Mouse (Mus musculus): ENCODE data around the gene Ivns1abp.
"Not testable (repeated sequence)": the region's sequence is repeated elsewhere in the genome, so short reads cannot be mapped to it uniquely, and the experiment has no call there.

The Ivns1abp gene

DNA sequence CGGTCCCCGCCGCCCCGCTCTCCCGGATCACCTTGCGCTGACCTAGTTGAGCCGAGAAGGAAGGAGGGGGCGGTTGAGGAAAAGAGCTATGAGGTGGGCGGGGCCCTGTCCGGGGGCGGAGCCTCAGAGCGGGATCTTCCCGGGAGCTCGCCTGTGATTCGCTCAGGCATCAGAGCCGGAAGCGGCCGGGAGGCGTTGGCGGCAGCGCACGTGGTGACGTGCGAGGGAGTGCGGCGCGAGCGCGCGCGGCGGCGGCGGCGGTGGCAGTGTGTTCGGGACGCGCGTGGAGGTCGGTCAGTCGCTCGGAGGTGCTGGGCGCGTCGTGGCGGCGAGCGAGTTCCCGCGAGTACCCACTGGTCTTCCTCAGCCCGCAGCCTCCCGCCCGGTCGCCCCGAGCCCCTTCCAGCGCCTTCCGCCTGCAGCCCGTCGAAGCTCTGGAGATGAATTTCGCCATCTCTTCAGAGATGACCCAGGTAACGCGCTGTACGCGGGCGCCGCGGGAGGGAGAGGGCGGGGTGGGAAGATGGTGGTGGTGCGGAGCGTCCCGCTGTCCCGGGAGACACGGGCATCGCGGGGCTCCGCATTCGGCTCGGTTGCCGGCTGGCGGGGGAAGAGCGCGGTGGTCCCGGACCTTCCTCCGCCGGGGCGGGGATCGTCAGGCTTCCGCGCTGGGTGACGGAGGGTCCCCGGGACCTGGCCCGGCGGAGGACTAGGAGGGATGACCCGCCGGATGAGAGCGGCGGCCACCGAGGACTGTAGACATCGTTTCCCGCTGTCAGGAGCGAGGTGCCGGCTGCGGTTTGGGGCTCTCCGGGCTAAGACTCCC, at the start of gene Ivns1abp:
Gene Ivns1abp, plus strand, starts transcription at position 195 of the 826 bp plus-strand sequence.
- peak; percentile 91 for ATAC-seq (ENCODE audit: insufficient number of reproducible peaks, low FRiP score, low TSS enrichment)

GRCm38 (mm10) chr1:151295486-151295885, 48.8 kb upstream of the Ivns1abp start:
- no peak for ATAC-seq (ENCODE audit: insufficient number of reproducible peaks, low FRiP score, low TSS enrichment)

DNA sequence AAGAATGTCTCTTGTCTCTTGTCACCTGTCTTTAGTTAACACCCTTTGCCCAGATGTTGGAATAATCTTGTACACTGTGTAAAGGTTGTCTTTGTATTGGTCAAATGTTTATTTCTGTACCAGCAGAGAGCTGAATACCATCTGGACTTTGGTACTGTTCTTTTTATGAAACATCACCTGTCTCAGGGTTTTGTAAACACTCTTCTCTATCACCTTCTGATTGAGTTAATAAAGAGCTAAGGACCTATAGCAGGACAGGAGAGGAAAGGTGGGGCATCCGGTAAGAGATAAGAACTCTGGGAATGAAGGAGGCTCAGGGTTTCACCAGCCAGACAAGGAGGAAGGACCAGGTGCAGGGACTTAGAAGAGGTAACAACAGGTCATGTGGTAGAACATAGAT, 47.7 kb upstream of the Ivns1abp start:
- ATAC-seq (ENCODE audit: insufficient number of reproducible peaks, low FRiP score, low TSS enrichment): no peak

DNA sequence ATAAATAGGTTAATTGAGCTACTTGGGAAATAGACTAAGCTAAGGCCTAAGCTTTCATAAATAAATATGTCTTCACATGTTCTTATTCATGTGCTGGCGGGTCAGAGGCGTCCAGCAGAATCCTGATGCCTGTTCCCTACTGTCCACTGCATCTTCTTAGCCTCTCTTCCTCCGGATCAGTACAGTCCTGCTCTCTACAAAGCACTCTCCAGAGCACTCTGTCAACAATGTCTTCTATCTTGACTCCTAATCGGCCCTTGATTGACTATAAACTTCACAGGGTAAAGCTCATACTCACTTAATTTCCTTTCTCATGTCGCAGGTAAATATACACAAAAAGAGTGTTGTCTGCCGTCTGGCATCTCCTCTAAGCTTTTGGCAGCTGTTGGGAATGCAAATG, 47.3 kb upstream of the Ivns1abp start:
- no peak for ATAC-seq (ENCODE audit: insufficient number of reproducible peaks, low FRiP score, low TSS enrichment)

DNA sequence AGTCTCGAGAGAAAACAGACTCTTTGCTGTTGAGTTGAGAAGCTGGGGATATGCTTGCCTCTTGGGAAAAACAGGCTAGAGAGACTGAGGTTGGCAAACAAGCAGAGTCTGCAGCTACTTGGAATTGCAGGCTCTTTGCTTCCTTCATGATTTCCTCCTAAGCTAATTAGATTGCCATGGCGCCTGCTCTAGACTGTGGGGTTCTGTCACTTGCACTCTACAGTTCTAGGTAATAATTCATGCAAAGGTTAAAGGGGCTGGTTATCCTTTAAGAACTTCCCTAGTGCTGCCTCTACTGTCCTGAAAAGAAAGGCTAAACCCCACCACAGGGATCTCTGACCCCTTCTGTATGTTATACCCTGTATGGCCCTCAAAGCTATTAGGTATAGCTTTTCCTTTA, 46.7 kb upstream of the Ivns1abp start:
- no peak for ATAC-seq (ENCODE audit: insufficient number of reproducible peaks, low FRiP score, low TSS enrichment)

- no peak for ATAC-seq (ENCODE audit: insufficient number of reproducible peaks, low FRiP score, low TSS enrichment)
Observed at GRCm38 (mm10) chr1:151301456-151301855, 42.8 kb upstream of the Ivns1abp start.

GRCm38 (mm10) chr1:151301904-151302303, 42.4 kb upstream of the Ivns1abp start:
- ATAC-seq (ENCODE audit: insufficient number of reproducible peaks, low FRiP score, low TSS enrichment): no peak

- no peak for ATAC-seq (ENCODE audit: insufficient number of reproducible peaks, low FRiP score, low TSS enrichment)
Observed at GRCm38 (mm10) chr1:151303265-151303664, 41.0 kb upstream of the Ivns1abp start.

DNA sequence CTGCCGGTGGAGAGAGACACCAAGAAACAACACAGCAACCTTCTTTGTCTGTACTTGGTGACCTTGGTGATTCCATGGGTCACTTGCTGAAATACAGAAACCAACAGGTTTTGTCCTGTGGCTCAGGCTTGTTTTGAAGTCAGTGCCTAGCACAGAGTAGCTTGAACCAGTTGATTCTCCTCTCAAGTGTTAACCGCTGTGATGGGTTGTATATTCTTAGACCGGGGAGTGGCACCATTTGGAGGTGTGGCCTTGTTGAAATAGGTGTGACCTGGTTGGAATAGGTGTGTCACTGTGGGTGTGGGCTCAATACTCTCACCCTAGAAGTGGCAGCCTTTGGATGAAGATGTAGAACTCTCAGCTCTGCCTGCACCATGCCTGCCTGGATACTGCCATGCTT, 39.3 kb upstream of the Ivns1abp start:
- not testable (repeated sequence) for ATAC-seq (ENCODE audit: insufficient number of reproducible peaks, low FRiP score, low TSS enrichment)

GRCm38 (mm10) chr1:151307059-151307458, 37.2 kb upstream of the Ivns1abp start:
- no peak for ATAC-seq (ENCODE audit: insufficient number of reproducible peaks, low FRiP score, low TSS enrichment)

- no peak for ATAC-seq (ENCODE audit: insufficient number of reproducible peaks, low FRiP score, low TSS enrichment)
Observed at GRCm38 (mm10) chr1:151307821-151308220, 36.5 kb upstream of the Ivns1abp start.

- ATAC-seq (ENCODE audit: insufficient number of reproducible peaks, low FRiP score, low TSS enrichment): no peak
Observed at GRCm38 (mm10) chr1:151308508-151308907, 35.8 kb upstream of the Ivns1abp start.

DNA sequence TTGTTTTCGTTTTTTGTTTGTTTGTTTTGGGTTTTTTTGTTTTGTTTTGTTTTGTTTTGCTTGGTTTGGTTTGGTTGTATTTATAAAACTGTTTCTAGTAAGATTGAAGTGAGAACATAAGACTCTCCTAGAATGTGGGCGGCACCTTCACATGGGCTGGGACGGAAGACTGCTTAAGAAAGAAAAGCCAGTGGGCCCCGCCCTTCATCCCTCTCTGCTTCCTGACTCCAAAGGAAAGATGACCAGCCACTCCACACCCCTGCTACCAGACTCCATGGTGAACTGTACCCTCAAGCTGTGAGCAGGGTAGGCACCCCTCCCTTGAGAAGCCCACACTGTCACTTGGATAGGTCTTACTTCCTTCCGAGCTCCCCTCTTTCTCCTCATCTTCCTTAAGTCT, 33.8 kb upstream of the Ivns1abp start:
- ATAC-seq (ENCODE audit: insufficient number of reproducible peaks, low FRiP score, low TSS enrichment): no peak

DNA sequence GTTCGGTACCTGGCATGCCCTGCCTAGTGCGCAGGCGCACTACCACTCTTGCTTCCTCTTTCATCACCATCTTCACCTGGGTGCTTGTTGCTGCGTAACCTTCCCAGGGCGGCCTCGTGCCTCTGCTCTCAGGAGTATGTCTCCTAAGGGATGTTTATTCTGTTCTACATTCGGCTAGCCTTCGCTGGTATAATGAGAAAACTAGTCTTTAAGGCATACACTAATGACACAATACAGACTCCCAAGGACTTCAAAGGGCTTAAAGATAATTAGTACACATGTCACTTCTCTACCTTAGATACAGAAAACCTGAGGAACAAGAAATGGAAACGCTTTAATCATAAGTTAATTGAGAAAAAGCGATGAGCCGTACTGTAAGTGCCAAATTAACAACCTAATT, 32.9 kb upstream of the Ivns1abp start:
- ATAC-seq (ENCODE audit: insufficient number of reproducible peaks, low FRiP score, low TSS enrichment): no peak

DNA sequence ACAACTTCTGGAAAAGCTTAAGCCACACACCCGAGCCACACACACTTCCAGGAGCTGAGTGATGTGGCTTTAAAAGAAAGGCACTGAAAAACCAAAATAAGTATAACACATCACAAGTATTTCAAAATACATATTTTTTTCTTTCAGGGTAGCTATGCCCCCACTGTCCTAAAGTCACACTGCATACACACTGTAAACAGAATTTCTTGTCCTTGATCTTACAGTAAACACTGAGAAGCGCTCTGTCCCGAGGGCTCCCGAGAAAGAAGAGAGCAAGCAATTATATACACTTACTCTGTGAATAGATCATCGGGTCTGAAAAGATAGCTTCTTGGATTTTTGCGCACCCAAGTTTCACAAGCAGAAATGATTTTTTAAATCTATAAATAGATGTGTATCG, 25.0 kb upstream of the Ivns1abp start:
- no peak for ATAC-seq (ENCODE audit: insufficient number of reproducible peaks, low FRiP score, low TSS enrichment)

GRCm38 (mm10) chr1:151320408-151320807, 23.9 kb upstream of the Ivns1abp start:
- ATAC-seq (ENCODE audit: insufficient number of reproducible peaks, low FRiP score, low TSS enrichment): no peak

DNA sequence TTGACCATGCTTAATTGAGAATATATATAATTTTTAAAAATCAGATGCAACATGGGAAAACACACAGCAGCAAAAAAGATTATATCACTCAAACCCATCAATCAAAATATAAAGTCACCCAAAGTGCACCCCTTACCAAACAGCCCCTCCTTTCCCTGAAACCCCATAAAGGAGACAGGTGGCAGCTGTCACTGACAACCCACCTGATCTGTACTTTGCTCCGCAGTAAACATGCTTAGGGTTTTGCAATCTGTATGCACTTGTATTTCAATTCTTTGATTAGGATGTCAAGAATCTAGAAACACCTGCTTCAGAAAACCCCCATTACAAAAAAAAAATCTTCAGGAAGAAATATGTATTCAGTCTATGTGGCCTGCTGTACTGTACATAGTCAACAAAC, 18.9 kb upstream of the Ivns1abp start:
- ATAC-seq (ENCODE audit: insufficient number of reproducible peaks, low FRiP score, low TSS enrichment): no peak

DNA sequence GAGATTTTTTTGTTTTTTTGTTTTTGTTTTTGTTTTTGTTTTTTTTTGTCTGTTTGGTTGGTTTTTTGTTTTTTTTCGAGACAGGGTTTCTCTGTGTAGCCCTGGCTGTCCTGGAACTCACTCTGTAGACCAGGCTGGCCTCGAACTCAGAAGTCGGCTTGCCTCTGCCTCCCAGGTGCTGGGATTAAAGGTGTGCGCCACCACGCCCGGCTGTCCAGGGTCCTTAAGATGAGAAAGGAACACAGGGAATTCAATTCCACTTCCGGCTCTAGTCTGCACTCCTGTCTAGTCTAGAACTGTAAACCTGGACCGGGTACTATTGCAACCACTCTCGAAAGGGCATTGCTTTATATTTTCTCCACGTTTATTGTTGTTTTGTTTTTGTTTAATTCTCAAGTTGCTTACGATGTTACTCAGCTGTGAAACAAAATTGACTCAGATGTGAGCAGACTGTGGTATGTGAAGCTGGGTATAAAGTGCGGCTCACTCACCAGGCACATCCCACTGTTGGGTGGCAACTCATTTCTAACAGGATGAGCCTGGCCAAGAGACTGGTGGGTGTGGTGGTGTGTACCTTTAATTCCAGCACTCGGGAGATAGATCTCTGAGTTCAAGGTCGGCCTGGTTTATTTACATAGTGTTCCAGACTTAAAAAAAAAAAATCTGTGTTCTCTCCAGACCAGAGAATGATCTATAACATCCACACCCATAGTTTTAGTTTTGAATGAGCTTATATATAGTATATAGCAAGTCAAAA, 15.8 kb upstream of the Ivns1abp start:
- ATAC-seq (ENCODE audit: insufficient number of reproducible peaks, low FRiP score, low TSS enrichment): no peak

DNA sequence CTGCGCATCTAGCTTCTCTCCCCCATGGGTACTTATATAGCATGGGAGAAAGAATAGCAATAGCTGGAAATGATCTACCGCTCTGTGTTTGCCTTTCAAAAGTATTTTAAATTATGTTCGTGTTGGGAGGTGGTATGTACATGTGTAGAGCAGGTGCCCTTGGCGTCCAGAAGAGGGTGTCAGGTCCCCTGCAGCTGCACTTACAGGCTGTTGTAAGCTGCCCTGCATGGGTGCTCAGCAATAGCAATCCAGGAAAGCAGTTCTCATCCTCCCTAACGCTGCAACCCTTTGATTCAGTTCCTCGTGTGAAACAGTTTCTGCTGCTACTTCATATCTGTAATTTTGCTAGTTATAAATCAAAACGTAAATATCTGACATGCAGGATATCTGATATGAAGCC, 14.7 kb upstream of the Ivns1abp start:
- no peak for ATAC-seq (ENCODE audit: insufficient number of reproducible peaks, low FRiP score, low TSS enrichment)

DNA sequence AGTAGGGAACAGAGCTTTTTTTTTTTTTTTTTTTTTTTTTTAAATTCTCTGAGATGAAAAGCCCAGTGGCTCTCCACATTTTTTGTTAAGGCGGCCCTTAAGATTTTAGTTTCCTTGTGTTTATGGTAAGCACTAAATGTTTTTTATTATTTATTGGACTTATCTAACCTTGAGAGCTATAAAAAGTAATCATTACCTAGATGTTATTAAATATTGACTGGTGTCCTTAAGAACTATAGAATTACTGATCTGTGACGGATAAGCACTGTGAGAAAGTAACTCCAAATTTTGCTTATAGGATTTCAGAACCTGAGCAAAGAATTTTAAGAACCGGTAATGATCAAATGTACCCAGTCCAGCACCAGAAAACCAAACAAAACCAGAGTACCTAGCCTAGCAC, 11.5 kb upstream of the Ivns1abp start:
- no peak for ATAC-seq (ENCODE audit: insufficient number of reproducible peaks, low FRiP score, low TSS enrichment)

DNA sequence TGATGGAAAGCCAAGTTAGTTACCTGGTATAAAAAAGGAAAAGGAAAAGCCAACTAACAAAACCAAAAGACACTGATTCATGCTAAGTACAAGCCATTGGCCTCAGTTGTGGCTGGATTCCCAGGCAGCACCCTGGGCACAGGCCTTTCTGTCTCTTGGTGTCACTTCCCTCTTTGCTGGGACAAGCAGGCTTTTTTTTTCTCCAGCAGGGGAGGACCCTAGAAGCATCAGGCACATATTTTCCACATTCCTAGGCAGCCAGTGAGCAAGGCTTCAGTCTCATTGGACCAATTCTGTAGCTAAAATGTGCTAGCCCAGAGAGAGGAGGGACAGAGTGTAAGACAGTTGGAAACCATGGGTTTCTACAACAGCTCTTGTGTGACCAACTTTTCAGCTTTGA, 6.0 kb upstream of the Ivns1abp start:
- ATAC-seq (ENCODE audit: insufficient number of reproducible peaks, low FRiP score, low TSS enrichment): no peak

- no peak for ATAC-seq (ENCODE audit: insufficient number of reproducible peaks, low FRiP score, low TSS enrichment)
Observed at GRCm38 (mm10) chr1:151338941-151339340, 5.3 kb upstream of the Ivns1abp start.

All from cerebellum, adult (tissue).